Mouse (Mus musculus) cerebellum, adult 18-20 months (tissue): Measurements from ENCODE around the gene 2310034C09Rik.
A peak's percentile ranks its signal among the peaks of the same experiment; 100 is the strongest.
"Not testable (repeated sequence)": the region's sequence is repeated elsewhere in the genome, so short reads cannot be mapped to it uniquely, and the experiment has no call there.

ENCODE experiments used
- DNase-seq, 2 experiments: peaks; one replicate each; pipeline ENCODE4 v3.0.0; 2021

Gene 2310034C09Rik

DNA sequence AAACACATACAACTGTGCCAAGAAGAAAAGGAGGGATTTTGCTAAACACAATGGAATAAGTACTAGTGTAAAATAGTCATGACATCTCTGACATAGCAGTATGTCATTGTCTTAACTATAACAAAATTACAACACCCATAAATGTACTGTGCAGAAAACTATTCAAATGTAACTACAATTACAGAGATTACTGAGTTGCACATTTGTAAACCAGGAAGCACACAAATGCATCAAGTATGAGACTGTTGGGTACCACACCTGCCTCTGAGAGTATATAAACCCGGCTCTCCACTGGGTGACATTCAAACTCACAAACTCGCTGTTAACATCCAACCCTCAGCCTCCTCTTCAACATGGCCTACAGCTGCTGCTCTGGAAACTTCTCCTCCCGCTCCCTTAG is at the start of gene 2310034C09Rik:
Gene 2310034C09Rik, plus strand, starts transcription at position 301 of the 400 bp plus-strand sequence.
- DNase-seq, result not testable (repeated sequence)

DNA sequence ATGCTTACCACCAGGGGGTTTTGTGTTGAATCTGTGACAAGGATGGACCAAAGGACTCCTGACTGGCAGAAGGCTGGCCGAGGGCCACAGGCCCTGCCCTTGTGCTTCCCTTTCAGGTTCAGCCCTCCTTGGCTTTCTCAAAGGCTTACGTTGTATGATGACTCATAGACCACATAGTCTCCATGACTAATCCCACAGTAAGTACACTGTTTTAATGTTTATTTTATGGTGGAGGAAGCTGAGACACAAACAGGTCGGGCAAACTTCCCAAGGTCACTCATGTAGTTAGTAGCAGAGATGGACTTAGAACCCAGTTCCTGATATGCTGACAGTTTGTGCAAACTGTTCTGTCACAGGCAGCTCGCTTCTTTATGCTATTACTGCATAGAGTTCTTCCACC is 47.9 kb upstream of the 2310034C09Rik start:
- no peak for DNase-seq

DNA sequence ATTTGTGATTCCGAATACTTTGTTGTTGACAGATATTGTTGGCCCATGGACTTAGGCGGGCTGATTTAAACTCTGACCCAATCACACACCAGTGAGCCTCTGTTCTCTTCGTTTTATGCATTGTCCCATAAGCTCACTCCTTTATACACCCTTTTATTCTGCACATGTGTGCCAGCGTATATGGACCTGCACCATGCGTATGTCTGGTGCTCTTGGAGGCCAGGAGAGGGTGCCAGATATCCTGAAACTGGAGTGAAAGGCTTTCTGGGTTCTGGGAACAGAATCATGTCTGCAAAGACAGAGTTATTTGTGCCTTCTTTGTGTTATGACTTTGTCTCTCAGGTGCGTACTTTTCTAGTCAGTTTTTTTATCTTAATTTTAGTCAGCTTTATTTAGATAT is 47.4 kb upstream of the 2310034C09Rik start:
- DNase-seq, result no peak

DNA sequence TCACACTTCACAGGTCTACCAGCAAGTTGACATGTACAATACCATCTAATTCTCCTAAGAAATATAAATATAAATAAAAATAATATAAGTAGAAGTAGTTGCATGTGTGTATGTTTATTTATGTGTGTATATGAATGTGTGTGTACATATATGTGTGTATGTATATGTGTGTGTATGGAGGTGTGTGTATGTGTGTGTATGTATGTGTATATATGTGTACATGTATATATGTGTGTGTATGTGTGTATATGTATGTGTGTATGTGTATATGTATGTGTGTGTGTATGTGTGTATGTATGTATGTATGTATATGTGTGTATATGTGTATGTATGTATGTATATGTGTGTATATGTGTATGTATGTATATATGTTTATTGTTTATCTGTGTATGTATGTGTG is 42.1 kb upstream of the 2310034C09Rik start:
- DNase-seq, result no peak

DNA sequence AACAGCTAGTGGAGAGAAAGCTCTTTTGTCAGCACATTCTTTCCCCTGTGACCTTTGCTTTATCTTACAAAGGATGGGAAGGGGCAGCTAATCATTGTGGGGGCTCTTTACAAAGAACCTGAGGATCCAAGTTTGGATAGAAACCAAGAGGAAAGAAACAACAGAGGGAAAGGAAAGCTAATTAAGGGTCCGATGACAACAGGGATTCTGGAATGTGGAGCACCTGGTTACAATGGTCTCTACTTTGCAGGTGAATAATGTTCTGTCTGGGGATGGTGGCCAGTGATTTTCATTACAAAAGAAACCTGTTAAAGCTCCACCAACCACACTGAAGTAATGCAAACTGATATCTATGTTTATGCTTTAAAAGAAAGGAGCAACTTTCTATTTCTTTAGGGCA is 38.6 kb upstream of the 2310034C09Rik start:
- DNase-seq, result no peak

DNA sequence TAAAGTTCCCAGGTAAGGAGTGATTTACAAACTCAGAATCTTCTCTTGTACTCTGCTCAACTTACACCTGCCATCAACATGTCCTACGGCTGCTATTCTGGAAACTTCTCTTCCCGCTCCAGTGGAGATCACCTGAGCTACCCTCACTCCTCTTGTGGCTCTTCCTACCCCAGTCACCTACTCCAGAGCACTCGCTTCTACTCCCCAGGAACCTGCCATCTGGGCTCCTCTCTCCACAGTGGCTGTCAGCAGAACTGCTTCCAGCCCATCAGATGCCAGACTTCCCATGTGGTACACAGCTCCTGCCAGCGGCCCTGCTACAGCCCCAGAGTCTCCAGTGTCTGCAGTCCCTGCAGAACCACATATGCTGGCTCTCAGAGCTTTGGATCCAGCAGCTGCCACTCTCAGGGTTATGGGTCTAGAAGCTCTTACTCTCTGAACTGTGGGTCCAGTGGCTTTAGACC is 29.8 kb upstream of the 2310034C09Rik start, which contains the start of gene Krtap13-1:
Gene Krtap13-1, plus strand, starts transcription at position 51 of the 464 bp plus-strand sequence.
- DNase-seq, result peak; percentile 8 to 9

DNA sequence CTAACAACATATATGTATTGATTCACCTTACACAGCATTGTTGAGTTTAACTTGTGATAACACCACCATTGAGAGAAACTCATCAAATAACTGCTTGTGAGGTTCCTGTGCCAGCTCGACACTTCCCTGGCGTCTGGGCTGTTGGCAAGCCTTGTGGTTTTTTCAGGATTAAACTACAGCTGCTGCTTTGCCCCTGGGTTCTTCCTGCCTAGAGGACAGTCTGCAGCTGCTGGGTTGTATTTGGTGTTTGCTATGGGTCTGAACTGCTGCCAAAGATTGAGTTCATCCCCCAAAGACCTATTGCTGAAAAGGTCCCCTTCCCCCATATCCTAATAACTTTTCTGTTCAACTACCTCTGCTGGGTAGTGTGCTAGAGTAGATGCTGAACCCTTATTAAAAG is 23.3 kb upstream of the 2310034C09Rik start:
- DNase-seq, result no peak

DNA sequence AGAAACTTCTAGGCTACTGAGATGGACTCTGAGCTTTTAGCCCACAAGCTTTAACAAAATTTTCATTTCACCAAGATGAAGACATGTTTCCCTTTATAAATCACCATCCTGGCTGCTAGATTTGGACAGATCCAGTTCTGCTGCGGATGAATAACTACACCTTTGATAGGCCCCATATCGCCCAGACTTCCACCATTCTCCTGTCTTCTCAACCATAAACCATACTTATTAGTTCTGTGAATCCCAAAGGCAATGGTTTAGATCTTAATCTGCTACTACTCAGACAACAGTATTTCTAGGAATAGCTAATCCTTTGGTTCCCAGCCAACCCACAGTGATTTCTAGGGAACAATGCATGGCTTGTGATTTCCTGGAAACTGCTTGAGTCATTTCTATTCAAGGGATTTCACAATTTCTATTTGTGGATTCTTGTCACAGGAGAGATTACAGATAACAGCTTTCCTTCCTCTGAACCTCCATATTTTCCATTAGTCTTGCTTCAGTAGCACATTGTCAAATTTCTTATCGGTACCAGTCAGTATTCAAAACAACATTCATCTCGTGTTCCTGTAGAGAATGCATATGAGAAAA is 13.8 kb upstream of the 2310034C09Rik start:
- no peak for DNase-seq

DNA sequence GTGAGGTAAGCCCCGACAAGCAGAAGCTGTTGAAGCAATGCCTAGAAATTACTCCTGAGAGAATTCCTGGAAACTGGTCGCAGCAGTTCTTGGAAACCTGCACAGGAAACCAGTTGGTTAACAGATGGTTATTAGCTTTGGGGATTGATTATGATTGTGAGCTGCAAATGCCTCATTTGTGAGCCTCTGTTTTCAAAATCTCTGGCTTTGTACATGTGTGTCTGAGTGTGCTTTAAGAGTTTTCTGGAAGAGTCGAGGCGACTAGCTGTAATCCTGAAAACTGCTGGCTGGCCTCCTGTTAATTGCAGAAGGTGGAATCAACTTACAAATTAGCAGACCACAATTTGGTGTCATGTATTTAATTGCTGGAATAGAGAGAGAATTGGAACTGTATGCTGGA is 10.7 kb upstream of the 2310034C09Rik start:
- no peak for DNase-seq

DNA sequence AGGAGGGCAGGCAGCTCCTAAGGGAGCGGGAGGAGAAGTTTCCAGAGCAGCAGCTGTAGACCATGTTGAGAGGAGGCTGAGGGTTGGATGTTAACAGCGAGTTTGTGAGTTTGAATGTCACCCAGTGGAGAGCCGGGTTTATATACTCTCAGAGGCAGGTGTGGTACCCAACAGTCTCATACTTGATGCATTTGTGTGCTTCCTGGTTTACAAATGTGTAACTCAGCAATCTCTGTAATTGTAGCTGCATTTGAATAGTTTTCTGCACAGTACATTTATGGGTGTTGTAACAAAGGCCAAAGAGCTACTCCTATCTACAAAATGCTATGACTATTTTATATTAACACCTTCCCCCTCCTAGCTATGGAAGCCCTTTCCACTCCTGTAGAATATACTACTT is 7.1 kb upstream of the 2310034C09Rik start, which contains the start of gene Krtap13:
Gene Krtap13, minus strand, starts transcription at position 101 of the 400 bp plus-strand sequence.
- DNase-seq, result not testable (repeated sequence)

DNA sequence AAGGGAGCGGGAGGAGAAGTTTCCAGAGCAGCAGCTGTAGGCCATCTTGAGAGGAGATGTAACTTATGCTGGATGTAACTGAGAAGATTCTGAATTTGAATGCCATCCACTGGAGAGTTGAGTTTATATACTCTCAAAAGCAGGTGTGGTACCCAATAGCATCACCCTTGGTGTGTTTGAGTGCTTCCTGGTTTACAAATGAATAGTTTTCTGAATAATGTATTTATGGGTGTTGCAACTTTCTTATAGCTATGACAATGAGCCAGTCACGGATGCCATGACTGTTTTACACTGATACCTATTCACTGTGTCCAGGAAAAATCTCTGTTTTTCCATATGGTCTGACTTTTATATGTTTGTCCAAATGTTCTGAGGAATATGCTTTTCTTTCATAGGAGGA is 15.5 kb downstream of the 2310034C09Rik start, which contains the start of gene 2310057N15Rik:
Gene 2310057N15Rik, minus strand, starts transcription at position 101 of the 400 bp plus-strand sequence.
- DNase-seq, result no peak

DNA sequence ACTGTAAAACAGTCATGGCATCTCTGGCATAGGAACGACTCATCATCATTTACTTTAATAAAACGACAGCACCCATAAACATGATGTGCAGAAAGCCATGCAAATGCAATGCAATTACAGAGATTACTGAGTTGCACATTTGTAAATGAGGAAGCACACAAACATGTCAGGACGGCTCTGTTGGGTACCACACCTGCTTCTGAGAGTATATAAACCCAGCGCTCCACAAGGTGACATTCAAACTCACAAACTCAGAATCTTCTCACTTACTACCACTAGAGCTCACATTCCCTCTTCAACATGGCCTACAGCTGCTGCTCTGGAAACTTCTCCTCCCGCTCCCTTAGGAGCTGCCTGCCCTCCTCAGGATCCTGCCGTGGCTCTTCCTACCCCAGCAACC is 18.9 kb downstream of the 2310034C09Rik start, which contains the start of gene Gm5965:
Gene Gm5965, plus strand, starts transcription at position 301 of the 400 bp plus-strand sequence.
- DNase-seq, result no peak

DNA sequence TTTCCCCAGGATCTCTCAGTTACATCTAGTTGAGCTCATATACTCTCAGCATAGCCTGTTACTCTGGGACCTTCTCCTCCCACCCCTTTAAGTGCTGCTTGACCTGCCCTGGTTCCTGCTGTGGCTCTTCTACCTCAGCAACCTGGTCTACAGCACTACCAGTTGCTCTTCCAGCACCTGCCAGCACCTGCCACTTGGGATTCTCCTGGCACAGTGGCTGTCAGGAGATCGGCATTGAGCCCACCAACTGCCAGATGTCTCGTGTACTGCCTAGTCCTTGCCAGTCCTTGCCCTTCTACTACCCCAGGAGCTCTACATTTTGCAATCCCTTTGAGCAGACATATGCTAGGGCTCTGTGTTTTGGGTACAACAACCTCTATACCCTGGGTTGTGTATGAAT is 28.1 kb downstream of the 2310034C09Rik start:
- no peak for DNase-seq
